Mouse (Mus musculus): ENCODE measurements around the gene Olfr1238.

The Olfr1238 gene

DNA sequence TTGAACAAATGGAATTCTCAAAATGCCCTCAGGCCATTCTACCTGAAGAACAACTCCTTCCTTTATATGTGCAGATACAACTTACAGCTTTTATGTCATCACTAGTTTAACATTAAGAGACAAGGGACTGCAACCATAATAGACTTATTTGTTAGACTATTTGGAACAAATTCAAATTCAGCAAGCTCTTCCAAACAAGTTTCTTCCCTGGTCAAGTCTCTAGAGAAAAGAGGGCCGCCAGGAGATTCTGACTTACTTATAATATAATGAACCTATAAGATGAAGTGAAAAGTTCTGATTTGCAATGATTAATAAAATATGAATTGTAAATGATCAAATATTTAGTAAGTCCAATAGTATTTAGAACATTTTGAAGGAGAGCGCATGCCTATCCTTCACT is at the start of gene Olfr1238:
Gene Olfr1238 (minus strand): TSS at position 101 of the 400 bp plus-strand sequence.
- DNase-seq (ENCODE audit: low spot score) = no peak

DNA sequence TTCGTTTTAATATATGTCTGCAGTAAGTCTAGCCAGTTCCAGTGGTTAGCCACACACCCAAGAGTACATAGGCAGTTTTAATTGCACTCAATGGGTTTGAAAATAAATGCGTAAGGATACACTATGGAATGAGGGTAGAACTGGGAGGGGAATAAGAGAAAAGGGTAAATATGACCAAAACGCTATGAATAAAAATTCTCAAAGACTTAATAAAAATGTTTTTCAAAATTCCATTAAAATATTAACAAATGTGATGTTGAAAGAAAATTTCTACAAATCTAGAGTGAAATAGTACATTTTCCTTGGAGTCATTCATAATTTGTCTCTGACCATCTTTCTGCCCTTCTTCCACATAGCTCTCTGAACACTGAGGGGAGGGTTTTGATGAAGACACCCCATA is 33.4 kb upstream of the Olfr1238 start, which contains the start of gene Olfr1240:
Gene Olfr1240 (minus strand): TSS at position 101 of the 400 bp plus-strand sequence.
- no peak for DNase-seq (ENCODE audit: low spot score)

DNA sequence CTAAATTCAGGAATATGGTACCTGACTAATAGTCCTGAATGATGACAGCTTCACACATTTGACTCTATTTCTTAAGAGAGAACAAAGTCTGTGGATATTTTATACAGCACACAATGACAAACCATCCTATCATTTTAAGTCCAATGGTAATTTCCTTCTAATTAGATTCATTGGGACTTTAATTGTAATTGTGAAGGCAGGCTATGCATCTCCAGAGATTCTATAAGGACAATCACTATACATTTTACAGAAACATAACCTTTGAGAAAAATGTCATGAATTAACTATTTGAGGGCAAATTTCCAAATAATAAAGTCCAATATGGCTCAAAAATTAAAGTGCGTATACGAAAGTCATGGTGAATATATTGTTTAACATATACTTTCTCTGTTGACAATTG is 10.8 kb upstream of the Olfr1238 start, which contains the start of gene Olfr1239:
Gene Olfr1239 (minus strand): TSS at position 101 of the 400 bp plus-strand sequence.
- DNase-seq (ENCODE audit: low spot score) = no peak

DNA sequence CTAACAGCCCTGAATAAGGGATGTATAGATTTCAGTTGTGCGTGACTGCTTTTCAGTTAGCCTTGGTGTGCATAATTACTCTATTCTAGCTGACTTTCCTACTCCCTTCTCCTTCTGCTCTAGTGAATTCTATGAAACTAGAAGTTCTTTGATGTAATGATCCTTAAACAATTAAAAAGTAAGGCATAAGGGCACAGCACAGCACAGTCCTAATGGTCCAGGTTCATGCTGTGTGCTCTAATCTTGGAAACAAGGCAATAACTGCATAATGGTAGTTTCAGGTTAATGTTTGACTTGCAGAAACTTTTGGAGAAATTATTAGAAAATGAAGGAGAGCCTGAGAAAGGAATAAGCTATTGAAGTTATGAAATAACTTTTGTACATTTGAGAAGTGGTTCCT is 5.1 kb upstream of the Olfr1238 start:
- no peak for DNase-seq (ENCODE audit: low spot score)

DNA sequence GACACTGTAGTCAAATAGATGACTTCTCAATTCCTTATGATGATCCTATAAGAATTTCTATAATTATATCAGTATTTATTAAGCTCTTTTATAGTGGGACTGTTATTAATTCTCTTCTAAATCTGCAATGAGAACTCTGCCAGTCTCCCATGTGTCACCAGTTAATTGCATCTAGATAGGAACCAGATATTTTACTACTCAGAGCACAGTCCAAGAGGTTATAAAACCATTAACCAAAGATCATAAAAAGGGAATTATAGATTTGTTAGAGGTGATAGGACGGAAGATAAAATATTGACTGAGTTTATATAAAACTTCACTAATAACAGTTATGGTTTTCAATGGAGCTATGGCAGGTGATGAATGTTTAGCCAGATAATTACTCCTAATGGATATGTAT is 8.6 kb downstream of the Olfr1238 start:
- DNase-seq (ENCODE audit: low spot score) = no peak

DNA sequence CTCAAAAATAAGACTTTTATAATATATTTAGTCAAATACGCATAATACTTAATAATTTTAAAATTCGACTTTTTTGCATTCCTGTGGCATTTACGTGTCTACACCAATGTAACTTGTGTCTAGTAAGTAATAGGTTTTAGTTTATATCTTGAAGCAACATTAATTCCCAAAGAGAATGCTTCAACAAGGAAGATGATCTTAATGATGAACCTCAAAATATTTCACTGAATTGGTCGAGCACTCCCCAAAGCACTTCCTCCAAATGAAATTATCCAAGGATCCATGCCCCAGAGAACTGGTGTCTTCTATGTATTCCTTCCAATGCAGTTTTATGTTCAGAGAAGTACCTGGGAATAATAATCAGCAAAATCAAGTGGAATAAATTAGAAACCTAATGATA is 44.7 kb downstream of the Olfr1238 start, which contains the start of gene Olfr1234:
Gene Olfr1234 (minus strand): TSS at position 101 of the 400 bp plus-strand sequence.
- DNase-seq (ENCODE audit: low spot score) = no peak
